Mouse (Mus musculus): ENCODE measurements around the gene Zfp583. TPM values are rescaled to one million over a fixed set of nuclear protein-coding genes. Genes with fewer than 3 reads are reported as not detected.
A peak's percentile ranks its signal among the peaks of the same experiment; 100 is the strongest.

Gene Zfp583
- polyA plus RNA-seq, 1 experiment from 2014 or later, result 2.0 TPM

DNA sequence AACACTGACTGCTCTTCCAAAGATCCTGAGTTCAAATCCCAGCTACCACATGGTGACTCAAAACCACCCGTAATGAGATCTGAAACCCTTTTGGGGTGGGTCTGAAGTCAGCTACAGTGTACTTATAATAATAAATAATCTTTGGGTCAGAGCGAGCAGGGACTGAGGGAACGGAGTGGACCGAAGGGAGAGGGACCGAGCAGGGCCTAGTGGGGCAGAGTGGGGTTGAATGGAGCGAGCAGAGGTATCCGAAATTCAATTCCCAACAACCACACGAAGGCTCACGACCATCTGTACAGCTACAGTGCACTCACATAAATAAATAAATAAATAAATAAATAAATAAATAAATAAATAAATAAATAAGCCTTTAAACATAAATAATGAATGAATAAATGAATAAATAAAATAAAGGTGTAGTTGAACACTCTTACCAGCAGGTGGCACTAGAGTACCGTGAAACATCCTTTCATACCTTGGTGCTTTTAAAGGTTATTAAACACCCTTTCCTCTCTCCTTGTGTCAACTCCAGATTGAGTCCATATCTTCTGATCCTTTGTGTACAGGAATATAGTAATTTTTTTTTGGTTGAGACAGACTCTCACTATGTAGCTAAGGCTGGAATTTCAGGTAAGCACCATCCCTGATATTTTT lies 28.0 kb upstream of the Zfp583 start:
- Histone ChIP-seq H3K36me3 (ENCODE audit: control insufficient read depth, insufficient read depth, low read length) (no peaks in the 10 kb centered on the region), H3K9me3 (ENCODE audit: control insufficient read depth, low read length) (no peaks in the 10 kb centered on the region), H3K4me1 (replicated peaks; ENCODE audit: control insufficient read depth, insufficient read depth) (0 out of 2 replicates have a peak, but pooled peaks cover 2% of the 10 kb centered on the region), H3K9ac (ENCODE audit: low read length) (no peak overlapping the region), H3K4me2 (replicated peaks; ENCODE audit: low read depth) (no peak overlapping the region), H3K4me3 (ENCODE audit: low read depth, low read length) (no peak overlapping the region), H3K27me3 (ENCODE audit: control insufficient read depth, insufficient read depth, low read length) (no peaks in the 10 kb centered on the region), H3K27ac (replicated peaks) (no peak overlapping the region)
- peak; percentile 29 for DNase-seq (ENCODE audit: low spot score)
- WGBS, result 50% methylated on average over 10 of the region's 10 CpGs
- no peak for ATAC-seq (ENCODE audit: low FRiP score, low TSS enrichment)
- TF ChIP-seq CTCF (IDR thresholded peaks at IDR 0.05; ENCODE audit: low read depth) (peak; percentile 83), EP300 (optimal IDR thresholded peaks at IDR 0.05) (no peak)

GRCm38 (mm10) chr7:6358121-6358520 lies 27.0 kb upstream of the Zfp583 start:
- Histone ChIP-seq H3K4me1 (replicated peaks; ENCODE audit: control insufficient read depth, insufficient read depth) (0 out of 2 replicates have a peak, but pooled peaks cover 2% of the 10 kb centered on the region), H3K27ac (replicated peaks) (no peak overlapping the region), H3K4me2 (replicated peaks; ENCODE audit: low read depth) (no peak overlapping the region), H3K36me3 (ENCODE audit: control insufficient read depth, insufficient read depth, low read length) (no peaks in the 10 kb centered on the region), H3K4me3 (ENCODE audit: low read depth, low read length) (no peak overlapping the region), H3K27me3 (ENCODE audit: control insufficient read depth, insufficient read depth, low read length) (no peaks in the 10 kb centered on the region), H3K9me3 (ENCODE audit: control insufficient read depth, low read length) (no peaks in the 10 kb centered on the region), H3K9ac (ENCODE audit: low read length) (no peak overlapping the region)
- DNase-seq (ENCODE audit: low spot score), result no peak
- ATAC-seq (ENCODE audit: low FRiP score, low TSS enrichment), result no peak
- WGBS, result 45% methylated on average over 2 of the region's 2 CpGs
- TF ChIP-seq EP300 (optimal IDR thresholded peaks at IDR 0.05) (no peak), CTCF (IDR thresholded peaks at IDR 0.05; ENCODE audit: low read depth) (no peak)

- peak overlapping the region; percentile 66 for H3K4me2 ChIP-seq (replicated peaks; ENCODE audit: low read depth)
- no peak overlapping the region for H3K9ac ChIP-seq (ENCODE audit: low read length)
- H3K4me3 ChIP-seq (ENCODE audit: low read depth, low read length), result peak overlapping the region; percentile 55
- H3K4me1 ChIP-seq (replicated peaks; ENCODE audit: control insufficient read depth, insufficient read depth), result no peaks in the 10 kb centered on the region
- WGBS, result 30% methylated on average over 10 of the region's 10 CpGs
- no peaks in the 10 kb centered on the region for H3K9me3 ChIP-seq (ENCODE audit: control insufficient read depth, low read length)
- ATAC-seq (ENCODE audit: low FRiP score, low TSS enrichment) (no peak), DNase-seq (ENCODE audit: low spot score) (no peak)
- TF ChIP-seq EP300 (optimal IDR thresholded peaks at IDR 0.05), result no peak
- no peak for TF ChIP-seq CTCF (IDR thresholded peaks at IDR 0.05; ENCODE audit: low read depth)
- no peak overlapping the region for H3K27ac ChIP-seq (replicated peaks)
- no peaks in the 10 kb centered on the region for H3K36me3 ChIP-seq (ENCODE audit: control insufficient read depth, insufficient read depth, low read length)
- no peaks in the 10 kb centered on the region for H3K27me3 ChIP-seq (ENCODE audit: control insufficient read depth, insufficient read depth, low read length)
These were observed 13.0 kb upstream of the Zfp583 start for GRCm38 (mm10) chr7:6344124-6344523.

DNA sequence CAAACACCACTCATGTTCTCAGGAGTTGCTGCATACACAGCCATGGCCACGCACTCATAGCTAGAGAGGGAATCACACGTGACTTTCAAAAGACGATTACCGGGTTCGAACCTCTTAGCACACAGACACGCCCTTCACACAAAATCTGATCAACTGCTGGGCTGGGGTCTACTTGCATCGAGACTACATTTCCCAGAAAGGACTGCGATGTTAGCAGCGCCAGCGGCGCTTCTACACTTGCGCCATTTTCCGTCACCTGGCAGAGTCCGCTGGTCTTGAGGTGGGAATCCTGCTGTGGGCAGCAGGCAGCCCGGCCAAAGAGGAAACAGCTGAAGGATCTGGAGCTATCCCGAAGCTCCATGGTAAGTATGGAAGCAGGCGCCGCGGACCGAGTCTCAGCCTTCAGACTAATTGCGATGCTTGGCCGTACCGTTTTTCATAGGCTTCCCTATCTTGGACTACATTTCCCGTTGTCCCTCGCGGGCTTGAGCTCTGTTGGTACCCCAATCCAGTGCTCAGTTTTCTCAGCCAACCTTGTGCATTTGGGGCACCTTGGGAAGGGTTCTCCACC lies 12.5 kb upstream of the Zfp583 start, which contains the start of gene Gm3854:
Gm3854 (plus strand) TSS at position 259 of the 571 bp plus-strand sequence.
- Histone ChIP-seq H3K27ac (replicated peaks) (no peak within 1 kb of the TSS), H3K9me3 (ENCODE audit: control insufficient read depth, low read length) (no peaks in the 10 kb centered on the region), H3K36me3 (ENCODE audit: control insufficient read depth, insufficient read depth, low read length) (no peaks in the 10 kb centered on the region), H3K4me2 (replicated peaks; ENCODE audit: low read depth) (peak within 1 kb of the TSS; percentile 66), H3K4me3 (ENCODE audit: low read depth, low read length) (peak within 1 kb of the TSS; percentile 55), H3K27me3 (ENCODE audit: control insufficient read depth, insufficient read depth, low read length) (no peaks in the 10 kb centered on the region), H3K4me1 (replicated peaks; ENCODE audit: control insufficient read depth, insufficient read depth) (no peaks in the 10 kb centered on the region), H3K9ac (ENCODE audit: low read length) (peak within 1 kb of the TSS; percentile 24; the same call in 1 of the 2 replicates)
- ATAC-seq (ENCODE audit: low FRiP score, low TSS enrichment) (peak; percentile 60), DNase-seq (ENCODE audit: low spot score) (peak; percentile 40)
- WGBS, result 2% methylated on average over 26 of the region's 26 CpGs
- TF ChIP-seq CTCF (IDR thresholded peaks at IDR 0.05; ENCODE audit: low read depth) (no peak), EP300 (optimal IDR thresholded peaks at IDR 0.05) (no peak)

DNA sequence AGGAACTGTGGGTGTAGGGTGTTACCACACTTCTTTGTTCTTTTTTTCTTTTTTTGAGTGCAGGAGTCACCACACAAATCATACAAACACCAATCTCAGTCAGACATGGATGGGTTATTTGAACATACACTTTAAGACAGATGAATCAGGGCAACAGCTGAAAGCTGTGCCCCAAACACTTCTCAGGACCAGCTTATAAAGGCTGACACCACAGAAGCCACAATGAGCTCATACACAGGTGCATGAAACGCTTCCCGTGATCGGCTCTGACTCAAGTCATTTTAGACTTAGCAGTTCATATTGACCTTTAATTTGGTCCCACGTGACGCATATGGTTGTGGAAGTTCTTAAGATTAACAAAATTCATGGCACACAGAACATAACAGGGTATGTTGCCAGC lies 8.8 kb upstream of the Zfp583 start:
- H3K4me1 ChIP-seq (replicated peaks; ENCODE audit: control insufficient read depth, insufficient read depth), result no peaks in the 10 kb centered on the region
- H3K36me3 ChIP-seq (ENCODE audit: control insufficient read depth, insufficient read depth, low read length), result no peaks in the 10 kb centered on the region
- 75% methylated on average over 5 of the region's 5 CpGs for WGBS
- H3K27me3 ChIP-seq (ENCODE audit: control insufficient read depth, insufficient read depth, low read length), result no peaks in the 10 kb centered on the region
- no peak for ATAC-seq (ENCODE audit: low FRiP score, low TSS enrichment)
- TF ChIP-seq CTCF (IDR thresholded peaks at IDR 0.05; ENCODE audit: low read depth), result no peak
- TF ChIP-seq EP300 (optimal IDR thresholded peaks at IDR 0.05), result no peak
- H3K9ac ChIP-seq (ENCODE audit: low read length), result no peak overlapping the region
- no peak overlapping the region for H3K27ac ChIP-seq (replicated peaks)
- no peak for DNase-seq (ENCODE audit: low spot score)
- no peaks in the 10 kb centered on the region for H3K9me3 ChIP-seq (ENCODE audit: control insufficient read depth, low read length)
- no peak overlapping the region for H3K4me3 ChIP-seq (ENCODE audit: low read depth, low read length)
- no peak overlapping the region for H3K4me2 ChIP-seq (replicated peaks; ENCODE audit: low read depth)
